Mouse (Mus musculus): ENCODE results near the gene Car2. TPM values are rescaled to one million over a fixed set of nuclear protein-coding genes. Genes with fewer than 3 reads are reported as not detected.

Gene Car2
- polyA plus RNA-seq, 1 experiment from 2014 or later: 114 TPM

GRCm38 (mm10) chr3:14944706-14945105 is 58.6 kb downstream of the Car2 start:
- no peak for DNase-seq (ENCODE audit: low spot score)
- H3K4me2 ChIP-seq (ENCODE audit: low read depth, low read length, severe bottlenecking): no peak overlapping the region
- WGBS: 72% methylated on average over 3 of the region's 3 CpGs
- no peak overlapping the region for H3K9ac ChIP-seq (ENCODE audit: low read length)
- H3K27ac ChIP-seq (ENCODE audit: low read depth, low read length): no peak overlapping the region
- H3K36me3 ChIP-seq (ENCODE audit: control insufficient read depth, insufficient read depth, low read length): no peaks in the 10 kb centered on the region
- H3K27me3 ChIP-seq (ENCODE audit: control insufficient read depth, insufficient read depth, low read length): no peaks in the 10 kb centered on the region
- H3K9me3 ChIP-seq (ENCODE audit: control insufficient read depth, low read length): no peaks in the 10 kb centered on the region
- no peak for ATAC-seq (replicated peaks; ENCODE audit: low FRiP score)
- no peaks in the 10 kb centered on the region for H3K4me1 ChIP-seq (replicated peaks; ENCODE audit: control insufficient read depth, insufficient read depth, low read length)
- no peak overlapping the region for H3K4me3 ChIP-seq (ENCODE audit: low read depth, low read length)

- no peaks in the 10 kb centered on the region for H3K9me3 ChIP-seq (ENCODE audit: control insufficient read depth, low read length)
- WGBS: 77% methylated on average over 2 of the region's 2 CpGs
- H3K4me2 ChIP-seq (ENCODE audit: low read depth, low read length, severe bottlenecking): no peak overlapping the region
- no peak overlapping the region for H3K27ac ChIP-seq (ENCODE audit: low read depth, low read length)
- no peaks in the 10 kb centered on the region for H3K36me3 ChIP-seq (ENCODE audit: control insufficient read depth, insufficient read depth, low read length)
- DNase-seq (ENCODE audit: low spot score) (no peak), ATAC-seq (replicated peaks; ENCODE audit: low FRiP score) (no peak)
- H3K4me1 ChIP-seq (replicated peaks; ENCODE audit: control insufficient read depth, insufficient read depth, low read length): no peaks in the 10 kb centered on the region
- no peak overlapping the region for H3K9ac ChIP-seq (ENCODE audit: low read length)
- H3K27me3 ChIP-seq (ENCODE audit: control insufficient read depth, insufficient read depth, low read length): no peaks in the 10 kb centered on the region
- H3K4me3 ChIP-seq (ENCODE audit: low read depth, low read length): no peak overlapping the region
Measured at GRCm38 (mm10) chr3:14945627-14946026, 59.6 kb downstream of the Car2 start.

GRCm38 (mm10) chr3:14948067-14948800 is 62.2 kb downstream of the Car2 start:
- 88% methylated on average over 6 of the region's 6 CpGs for WGBS
- H3K9ac ChIP-seq (ENCODE audit: low read length): no peak overlapping the region
- no peak overlapping the region for H3K4me3 ChIP-seq (ENCODE audit: low read depth, low read length)
- no peak overlapping the region for H3K4me2 ChIP-seq (ENCODE audit: low read depth, low read length, severe bottlenecking)
- no peaks in the 10 kb centered on the region for H3K4me1 ChIP-seq (replicated peaks; ENCODE audit: control insufficient read depth, insufficient read depth, low read length)
- ATAC-seq (replicated peaks; ENCODE audit: low FRiP score) (no peak), DNase-seq (ENCODE audit: low spot score) (no peak)
- H3K27me3 ChIP-seq (ENCODE audit: control insufficient read depth, insufficient read depth, low read length): no peaks in the 10 kb centered on the region
- no peaks in the 10 kb centered on the region for H3K9me3 ChIP-seq (ENCODE audit: control insufficient read depth, low read length)
- no peaks in the 10 kb centered on the region for H3K36me3 ChIP-seq (ENCODE audit: control insufficient read depth, insufficient read depth, low read length)
- H3K27ac ChIP-seq (ENCODE audit: low read depth, low read length): no peak overlapping the region

- Histone ChIP-seq H3K4me1 (replicated peaks; ENCODE audit: control insufficient read depth, insufficient read depth, low read length) (no peaks in the 10 kb centered on the region), H3K4me3 (ENCODE audit: low read depth, low read length) (no peak overlapping the region), H3K9me3 (ENCODE audit: control insufficient read depth, low read length) (no peaks in the 10 kb centered on the region), H3K4me2 (ENCODE audit: low read depth, low read length, severe bottlenecking) (no peak overlapping the region), H3K9ac (ENCODE audit: low read length) (no peak overlapping the region), H3K27ac (ENCODE audit: low read depth, low read length) (no peak overlapping the region), H3K27me3 (ENCODE audit: control insufficient read depth, insufficient read depth, low read length) (no peaks in the 10 kb centered on the region), H3K36me3 (ENCODE audit: control insufficient read depth, insufficient read depth, low read length) (no peaks in the 10 kb centered on the region)
- ATAC-seq (replicated peaks; ENCODE audit: low FRiP score): no peak
- 93% methylated on average over 2 of the region's 2 CpGs for WGBS
- no peak for DNase-seq (ENCODE audit: low spot score)
Measured at GRCm38 (mm10) chr3:14950031-14950430, 64.0 kb downstream of the Car2 start.

Other genes with a start within 250 kb of the Car2 start
- 1.8 and 2.1 TPM in 2 replicates for gene Car13, start 244.5 kb upstream of the Car2 start, polyA plus RNA-seq (2014; fragmentation: Nextera tagmentation; extraction: Ambion mirVana)
- 0.20 TPM in 1 of 2 replicates, not detected in the other for gene Car1, start 77.9 kb upstream of the Car2 start, polyA plus RNA-seq (2014; fragmentation: Nextera tagmentation; extraction: Ambion mirVana)
- gene Car3, start 22.8 kb upstream of the Car2 start, polyA plus RNA-seq (2014; fragmentation: Nextera tagmentation; extraction: Ambion mirVana): 1.5 and 1.6 TPM in 2 replicates